Mouse (Mus musculus) stomach, embryonic 14.5 days (tissue): ENCODE results near the gene Wdr46. TPM values are rescaled to one million over a fixed set of nuclear protein-coding genes. Genes with fewer than 3 reads are reported as not detected.

Source experiments
- ATAC-seq: fragments of 200-750 bp; cut with Nextera tagmentation; 2 replicates; pipeline ENCODE4 v1.8.0; 2017; ENCODE audit warnings: low read depth, moderate TSS enrichment; ENCODE audit not compliant: insufficient number of reproducible peaks, insufficient read depth, low FRiP score
- H3K27ac ChIP-seq: fragments of 300-500 bp; sonication (generic); 2 replicates; pipeline ENCODE4 v1.5.1; 2014; ENCODE audit warnings: mild to moderate bottlenecking, low read length, moderate library complexity, mixed read lengths
- H3K27me3 ChIP-seq: fragments of 300-500 bp; sonication (generic); 2 replicates; pipeline ENCODE4 v1.6.1; 2014; ENCODE audit warnings: low read length, control low read depth, mixed read lengths; ENCODE audit not compliant: control insufficient read depth, insufficient read depth
- H3K36me3 ChIP-seq: fragments of 300-500 bp; sonication (generic); 2 replicates; pipeline ENCODE4 v1.6.1; 2014; ENCODE audit warnings: mild to moderate bottlenecking, control low read depth, low read length, moderate library complexity, mixed read lengths; ENCODE audit not compliant: control insufficient read depth, insufficient read depth
- H3K4me1 ChIP-seq: fragments of 300-500 bp; sonication (generic); 2 replicates; pipeline ENCODE4 v1.6.1; 2014; ENCODE audit warnings: low read length, control low read depth, mixed read lengths; ENCODE audit not compliant: control insufficient read depth, insufficient read depth
- H3K4me2 ChIP-seq: fragments of 300-500 bp; sonication (generic); replicated peaks from 2 replicates; pipeline ENCODE4 v1.6.1; 2014; ENCODE audit warnings: low read depth, low read length, control low read depth
- H3K4me3 ChIP-seq: fragments of 300-500 bp; sonication (generic); 2 replicates; pipeline ENCODE4 v1.5.1; 2014; ENCODE audit warnings: low read depth, low read length, control low read depth
- H3K9ac ChIP-seq: fragments of 300-500 bp; sonication (generic); replicated peaks from 2 replicates; pipeline ENCODE4 v1.6.1; 2014; ENCODE audit warnings: low read depth, mild to moderate bottlenecking, control low read depth, low read length, moderate library complexity, mixed read lengths
- H3K9me3 ChIP-seq: fragments of 300-500 bp; sonication (generic); 2 replicates; pipeline ENCODE4 v1.6.1; 2016; ENCODE audit warnings: low read depth, low read length, control low read depth; ENCODE audit not compliant: control insufficient read depth
- WGBS: fragments of 180-500 bp; shearing (Covaris S2); extraction: QIAGEN DNeasy Blood & Tissue Kit; methylation state at CpG from one replicate; pipeline ENCODE4 v1.1.7; 2014; 5-methylcytosine and 5-hydroxymethylcytosine counted together
- polyA plus RNA-seq: library from polyadenylated mRNA; unstranded; fragments of >200 nt; fragmentation: Nextera tagmentation; extraction: Ambion mirVana; gene quantifications from 2 replicates; pipeline ENCODE4 v1.2.1, GENCODE M21; 2014

The Wdr46 gene
- polyA plus RNA-seq, 1 experiment from 2014 or later: 19.0 TPM

DNA sequence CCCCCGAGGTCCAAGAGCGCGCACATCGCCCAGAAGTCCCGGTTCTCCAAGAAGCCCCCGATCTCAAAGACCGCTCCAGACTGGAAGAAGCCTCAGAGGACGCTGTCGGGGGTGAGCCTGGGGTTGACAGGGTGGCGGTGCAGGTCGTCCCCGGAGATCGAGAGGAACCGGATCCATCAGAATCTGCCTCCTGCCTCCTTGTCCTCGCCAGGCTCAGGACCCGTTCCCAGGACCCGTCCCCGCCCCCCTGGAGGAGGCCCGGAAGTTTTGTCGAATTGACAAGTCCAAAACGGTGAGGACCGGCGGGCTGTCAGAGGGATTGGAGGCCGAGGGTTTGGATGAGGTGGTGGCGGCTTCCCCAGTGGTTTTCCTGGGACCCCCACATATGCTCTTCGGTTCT is 521 bp downstream of the Wdr46 start:
- Histone ChIP-seq H3K4me2 (peak overlapping the region; percentile 97), H3K4me3 (peak overlapping the region; percentile 87), H3K36me3 (peaks cover 26% of the 10 kb centered on the region; the same call in 1 of the 2 replicates), H3K9me3 (no peaks in the 10 kb centered on the region), H3K4me1 (peaks cover 14% of the 10 kb centered on the region; the same call in 1 of the 2 replicates), H3K27me3 (no peaks in the 10 kb centered on the region), H3K9ac (peak overlapping the region; percentile 71), H3K27ac (no peak overlapping the region)
- WGBS: 2% methylated on average over 26 of the region's 26 CpGs
- no peak for ATAC-seq

DNA sequence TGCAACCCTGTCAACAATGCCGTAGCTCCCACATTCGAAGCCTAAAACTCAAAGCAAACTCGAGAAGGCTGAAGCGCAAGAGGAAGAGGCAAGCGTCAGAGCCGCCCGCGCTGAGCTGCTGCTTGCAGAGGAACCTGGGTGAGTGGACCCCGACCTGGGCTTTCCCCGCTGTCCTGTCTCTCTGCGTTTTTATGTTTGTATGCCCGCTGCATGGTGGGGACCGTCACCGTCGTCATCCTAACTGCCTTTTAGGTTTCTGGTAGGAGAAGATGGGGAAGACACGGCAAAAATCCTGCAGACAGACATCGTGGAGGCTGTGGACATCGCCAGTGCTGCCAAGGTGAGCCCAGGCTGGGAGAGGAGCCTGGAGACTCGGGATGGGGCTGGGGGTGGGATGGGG is 921 bp downstream of the Wdr46 start:
- Histone ChIP-seq H3K4me3 (peak overlapping the region; percentile 87), H3K27me3 (no peaks in the 10 kb centered on the region), H3K27ac (no peak overlapping the region), H3K9ac (peak overlapping the region; percentile 71), H3K4me1 (peaks cover 14% of the 10 kb centered on the region; the same call in 1 of the 2 replicates), H3K9me3 (no peaks in the 10 kb centered on the region), H3K36me3 (peaks cover 28% of the 10 kb centered on the region; the same call in 1 of the 2 replicates), H3K4me2 (peak overlapping the region; percentile 97)
- 55% methylated on average over 19 of the region's 19 CpGs for WGBS
- no peak for ATAC-seq

DNA sequence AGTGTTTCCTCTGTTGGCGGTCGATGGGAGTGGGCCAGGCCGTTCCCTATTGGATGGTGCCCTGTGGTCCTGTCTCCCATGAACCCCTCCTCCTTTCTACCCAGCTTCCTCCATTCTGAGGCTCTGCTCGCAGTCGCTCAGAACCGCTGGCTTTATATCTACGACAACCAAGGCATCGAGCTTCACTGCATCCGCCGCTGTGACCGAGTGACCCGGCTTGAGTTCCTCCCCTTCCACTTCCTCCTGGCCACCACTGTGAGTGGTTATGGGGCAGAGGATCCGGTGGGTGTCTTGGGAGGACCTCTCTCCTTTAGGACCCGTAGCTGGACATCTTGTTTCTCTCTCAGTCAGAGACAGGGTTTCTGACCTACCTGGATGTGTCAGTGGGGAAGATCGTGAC is 3.0 kb downstream of the Wdr46 start:
- H3K4me1 ChIP-seq: peaks cover 14% of the 10 kb centered on the region; the same call in 1 of the 2 replicates
- no peak overlapping the region for H3K9ac ChIP-seq
- WGBS: 96% methylated on average over 15 of the region's 15 CpGs
- H3K4me3 ChIP-seq: no peak overlapping the region
- H3K9me3 ChIP-seq: no peaks in the 10 kb centered on the region
- ATAC-seq: no peak
- no peak overlapping the region for H3K27ac ChIP-seq
- no peak overlapping the region for H3K4me2 ChIP-seq
- H3K36me3 ChIP-seq: peaks cover 30% of the 10 kb centered on the region; the same call in 1 of the 2 replicates
- H3K27me3 ChIP-seq: no peaks in the 10 kb centered on the region

- Histone ChIP-seq H3K36me3 (peaks cover 43% of the 10 kb centered on the region), H3K27me3 (no peaks in the 10 kb centered on the region), H3K9me3 (no peaks in the 10 kb centered on the region), H3K9ac (no peak overlapping the region), H3K4me1 (peaks cover 14% of the 10 kb centered on the region; the same call in 1 of the 2 replicates), H3K27ac (no peak overlapping the region), H3K4me3 (no peak overlapping the region), H3K4me2 (no peak overlapping the region)
- 91% methylated on average over 10 of the region's 10 CpGs for WGBS
- no peak for ATAC-seq
Observed at GRCm38 (mm10) chr17:33947430-33948089, 7.1 kb downstream of the Wdr46 start.

- Histone ChIP-seq H3K4me2 (no peak overlapping the region), H3K27ac (no peak overlapping the region), H3K4me3 (no peak overlapping the region), H3K9me3 (no peaks in the 10 kb centered on the region), H3K27me3 (no peaks in the 10 kb centered on the region), H3K9ac (no peak overlapping the region), H3K4me1 (peaks cover 21% of the 10 kb centered on the region; the same call in 1 of the 2 replicates), H3K36me3 (peaks cover 46% of the 10 kb centered on the region)
- ATAC-seq: no peak
- 85% methylated on average over 22 of the region's 22 CpGs for WGBS
Observed at GRCm38 (mm10) chr17:33948090-33948904, 7.8 kb downstream of the Wdr46 start.

DNA sequence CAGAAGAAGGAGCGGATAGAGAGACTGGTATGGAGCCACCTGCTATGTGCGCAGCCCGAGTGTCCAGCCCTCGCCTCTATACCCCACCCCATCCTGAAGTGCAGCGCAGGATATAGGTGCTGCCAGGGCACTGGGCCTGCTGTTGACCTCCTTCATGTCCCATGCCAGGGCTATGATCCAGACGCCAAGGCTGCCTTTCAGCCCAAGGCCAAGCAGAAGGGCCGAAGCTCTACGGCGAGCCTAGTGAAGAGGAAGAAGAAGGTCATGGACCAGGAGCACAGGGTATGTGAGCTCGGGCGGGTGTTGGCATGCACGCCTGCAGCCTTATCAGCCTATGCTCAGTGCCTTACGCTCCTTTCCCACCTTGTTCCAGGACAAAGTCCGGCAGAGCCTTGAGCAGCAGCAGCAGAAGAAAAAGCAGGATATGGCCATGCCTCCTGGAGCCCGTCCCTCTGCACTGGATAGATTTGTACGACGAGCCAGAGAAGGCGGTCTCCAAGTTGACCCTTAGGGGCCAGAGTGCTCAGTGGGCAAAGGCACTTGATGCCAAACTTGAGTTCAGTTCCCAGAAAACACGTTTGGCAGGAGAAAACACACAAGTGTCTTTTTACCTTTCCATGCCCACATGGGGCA is 8.6 kb downstream of the Wdr46 start:
- WGBS: 84% methylated on average over 19 of the region's 19 CpGs
- Histone ChIP-seq H3K9me3 (no peaks in the 10 kb centered on the region), H3K36me3 (peaks cover 44% of the 10 kb centered on the region), H3K4me3 (no peak overlapping the region), H3K4me2 (no peak overlapping the region), H3K27me3 (no peaks in the 10 kb centered on the region), H3K27ac (no peak overlapping the region), H3K4me1 (peaks cover 28% of the 10 kb centered on the region; the same call in 1 of the 2 replicates), H3K9ac (no peak overlapping the region)
- no peak for ATAC-seq

- peak overlapping the region; percentile 41 for H3K4me3 ChIP-seq
- H3K9ac ChIP-seq: no peak overlapping the region
- H3K4me1 ChIP-seq: peaks cover 34% of the 10 kb centered on the region; the same call in 1 of the 2 replicates
- no peak overlapping the region for H3K27ac ChIP-seq
- peak overlapping the region; percentile 83 for H3K4me2 ChIP-seq
- H3K9me3 ChIP-seq: no peaks in the 10 kb centered on the region
- 72% methylated on average over 10 of the region's 10 CpGs for WGBS
- peaks cover 37% of the 10 kb centered on the region for H3K36me3 ChIP-seq
- ATAC-seq: no peak
- no peaks in the 10 kb centered on the region for H3K27me3 ChIP-seq
Observed at GRCm38 (mm10) chr17:33950131-33950625, 9.7 kb downstream of the Wdr46 start.
